Mouse (Mus musculus) A20 (cell line): ENCODE results near the gene Gm7138.
"Not testable (repeated sequence)": the region's sequence is repeated elsewhere in the genome, so short reads cannot be mapped to it uniquely, and the experiment has no call there.

Experiments
- DNase-seq: peaks from one replicate; pipeline ENCODE4 v3.0.0-alpha.2; 2011; ENCODE audit warnings: low read depth, low spot score

Gene Gm7138

GRCm38 (mm10) chr10:77750686-77751085, 26.1 kb downstream of the Gm7138 start:
- DNase-seq, result not testable (repeated sequence)

- DNase-seq, result not testable (repeated sequence)
These were observed 34.6 kb downstream of the Gm7138 start, which contains the start of gene Gm18596 for GRCm38 (mm10) chr10:77741924-77742688. Gene Gm18596 (minus strand): TSS chr10:77742638.

DNA sequence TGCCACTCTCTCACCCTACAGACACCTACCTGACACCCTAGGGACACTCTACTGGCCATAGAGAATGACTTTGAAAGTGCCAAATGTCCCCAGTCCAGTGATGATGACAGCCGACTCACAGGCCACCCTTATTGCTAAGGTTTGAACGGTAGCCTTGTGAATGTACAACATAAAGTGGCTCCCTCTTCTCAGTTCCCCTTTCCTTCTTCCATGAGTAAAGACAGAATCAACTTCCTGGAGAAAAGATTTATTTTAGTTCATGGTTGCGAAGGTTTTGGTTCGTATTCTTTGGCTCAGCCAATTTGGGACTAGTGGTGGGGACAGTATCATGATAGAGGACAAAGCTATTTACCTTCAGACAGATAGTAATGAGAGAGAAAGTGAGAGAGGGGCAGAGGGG, 37.8 kb downstream of the Gm7138 start:
- DNase-seq, result no peak

DNA sequence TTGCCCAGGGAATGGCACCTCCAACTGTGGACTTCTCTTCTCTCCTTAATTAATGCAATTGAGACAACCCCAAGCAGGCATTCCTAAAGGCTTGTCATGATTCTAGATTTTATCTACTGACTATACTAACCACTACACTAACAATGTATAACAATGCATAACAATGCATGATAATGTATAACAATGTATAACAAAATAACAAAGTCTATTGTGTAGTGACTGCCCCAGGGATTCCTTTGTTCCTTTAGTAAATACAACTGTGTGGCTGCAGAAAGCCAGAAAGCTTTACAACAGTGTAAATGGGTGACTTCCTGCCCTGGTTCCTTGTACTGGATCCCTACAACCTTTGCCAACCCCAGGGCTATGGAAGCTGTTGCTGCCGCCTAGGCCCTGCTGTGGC, 40.8 kb downstream of the Gm7138 start:
- no peak for DNase-seq

DNA sequence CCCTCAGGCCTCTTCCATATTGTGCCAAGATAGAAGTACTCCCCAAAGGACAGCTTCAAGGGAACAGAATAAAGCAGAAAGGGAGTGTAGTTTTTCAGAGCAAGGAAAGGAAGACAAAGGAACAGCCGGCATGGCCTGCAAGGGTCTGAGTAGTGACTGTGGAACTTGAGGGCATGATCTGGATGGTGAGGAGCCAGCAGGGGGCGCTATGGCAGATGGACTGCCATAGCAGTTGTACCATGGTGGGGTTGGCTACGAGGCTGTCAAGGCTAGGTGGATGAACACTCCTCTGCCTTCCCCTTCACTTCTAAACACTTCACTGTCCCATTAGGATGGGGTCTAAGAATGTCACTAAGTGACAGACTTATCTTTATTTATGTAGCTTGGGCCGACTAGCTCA, 47.5 kb downstream of the Gm7138 start:
- peak; percentile 59 for DNase-seq

- DNase-seq, result peak; percentile 49
These were observed 48.5 kb downstream of the Gm7138 start for GRCm38 (mm10) chr10:77728280-77728679.
